Mouse (Mus musculus): ENCODE results near the gene Tom1l2. TPM values are rescaled to one million over a fixed set of nuclear protein-coding genes. Genes with fewer than 3 reads are reported as not detected.
A peak's percentile ranks its signal among the peaks of the same experiment; 100 is the strongest.

Gene Tom1l2
- total RNA-seq, 4 experiments from 2014 or later = 179 to 207 (median 191) TPM

GRCm38 (mm10) chr11:60232441-60233058 is 120.2 kb downstream of the Tom1l2 start:
- no peak for DNase-seq (ENCODE audit: low spot score in 2 of 2)

GRCm38 (mm10) chr11:60231951-60232350 is 120.8 kb downstream of the Tom1l2 start:
- DNase-seq (ENCODE audit: low spot score in 2 of 2) = no peak

- DNase-seq (ENCODE audit: low spot score in 2 of 2) = no peak
Observed at GRCm38 (mm10) chr11:60231326-60231725, 121.4 kb downstream of the Tom1l2 start.

GRCm38 (mm10) chr11:60230512-60230911 is 122.2 kb downstream of the Tom1l2 start:
- DNase-seq (ENCODE audit: low spot score in 2 of 2) = no peak

- DNase-seq (ENCODE audit: low spot score in 2 of 2) = no peak
Observed at GRCm38 (mm10) chr11:60229821-60230220, 122.9 kb downstream of the Tom1l2 start.

- no peak for DNase-seq (ENCODE audit: low spot score in 2 of 2)
Observed at GRCm38 (mm10) chr11:60228525-60228924, 124.2 kb downstream of the Tom1l2 start.

- DNase-seq (ENCODE audit: low spot score in 2 of 2) = no peak
Observed at GRCm38 (mm10) chr11:60225874-60226273, 126.8 kb downstream of the Tom1l2 start.

- DNase-seq (ENCODE audit: low spot score in 2 of 2) = no peak
Observed at GRCm38 (mm10) chr11:60224676-60225075, 128.0 kb downstream of the Tom1l2 start.

- peak; percentile 63 to 72 for DNase-seq (ENCODE audit: low spot score in 2 of 2)
Observed at GRCm38 (mm10) chr11:60222469-60223236, 130.1 kb downstream of the Tom1l2 start, which contains the start of gene Srebf1. TSS of gene Srebf1 (minus strand) at chr11:60222581.

- no peak for DNase-seq (ENCODE audit: low spot score in 2 of 2)
Observed at GRCm38 (mm10) chr11:60222085-60222468, 130.6 kb downstream of the Tom1l2 start.

- no peak for DNase-seq (ENCODE audit: low spot score in 2 of 2)
Observed at GRCm38 (mm10) chr11:60221425-60221824, 131.3 kb downstream of the Tom1l2 start.

GRCm38 (mm10) chr11:60220291-60220804 is 132.4 kb downstream of the Tom1l2 start:
- peak; percentile 75 to 88 for DNase-seq (ENCODE audit: low spot score in 2 of 2)

GRCm38 (mm10) chr11:60219609-60220008 is 133.1 kb downstream of the Tom1l2 start:
- DNase-seq (ENCODE audit: low spot score in 2 of 2) = no peak

- no peak for DNase-seq (ENCODE audit: low spot score in 2 of 2)
Observed at GRCm38 (mm10) chr11:60217467-60217866, 135.2 kb downstream of the Tom1l2 start.

- DNase-seq (ENCODE audit: low spot score in 2 of 2) = no peak
Observed at GRCm38 (mm10) chr11:60216671-60217070, 136.0 kb downstream of the Tom1l2 start.

- no peak for DNase-seq (ENCODE audit: low spot score in 2 of 2)
Observed at GRCm38 (mm10) chr11:60213266-60213665, 139.4 kb downstream of the Tom1l2 start.

- no peak for DNase-seq (ENCODE audit: low spot score in 2 of 2)
Observed at GRCm38 (mm10) chr11:60211761-60212160, 140.9 kb downstream of the Tom1l2 start.

- no peak for DNase-seq (ENCODE audit: low spot score in 2 of 2)
Observed at GRCm38 (mm10) chr11:60211152-60211551, 141.6 kb downstream of the Tom1l2 start.

- DNase-seq (ENCODE audit: low spot score in 2 of 2) = peak; percentile 86 to 87
Observed at GRCm38 (mm10) chr11:60210305-60210724, 142.4 kb downstream of the Tom1l2 start.

- DNase-seq (ENCODE audit: low spot score in 2 of 2) = no peak
Observed at GRCm38 (mm10) chr11:60209933-60210249, 142.8 kb downstream of the Tom1l2 start.

- peak; percentile 87 to 89 for DNase-seq (ENCODE audit: low spot score in 2 of 2)
Observed at GRCm38 (mm10) chr11:60209217-60209932, 143.3 kb downstream of the Tom1l2 start.

- no peak for DNase-seq (ENCODE audit: low spot score in 2 of 2)
Observed at GRCm38 (mm10) chr11:60208712-60209111, 144.0 kb downstream of the Tom1l2 start.
